Mouse (Mus musculus) thymus, adult 2 months (tissue): ENCODE results near the gene Trpm5.

Experiments
- CTCF ChIP-seq: fragments of 200-500 bp; IDR thresholded peaks from 2 replicates; pipeline ENCODE4 v1.5.1; 2012; ENCODE audit warnings: mild to moderate bottlenecking, control low read depth, low read length, moderate library complexity, borderline replicate concordance; ENCODE audit not compliant: control insufficient read depth, poor library complexity, insufficient read depth; ENCODE audit errors: extremely low read depth
- POLR2A ChIP-seq: fragments of 200-500 bp; IDR thresholded peaks from 2 replicates; pipeline ENCODE4 v1.6.1; 2012; ENCODE audit warnings: mild to moderate bottlenecking, low read length, control low read depth, moderate library complexity; ENCODE audit not compliant: control insufficient read depth, poor library complexity, insufficient read depth; ENCODE audit errors: extremely low read depth

GRCm38 (mm10) chr7:143109696-143110095, 15.3 kb upstream of the Trpm5 start:
- TF ChIP-seq CTCF: no peak
- TF ChIP-seq POLR2A: no peak
